Mouse (Mus musculus): ENCODE measurements at regions not wholly inside any gene's neighbourhood (a gene's known extent, or its start where the extent isn't known, plus 50 kb on each side); places are given as distances from the start of the nearest gene placed in this dataset.

- Histone ChIP-seq H3K9me3 (replicated peaks) (no peaks in the 10 kb centered on the region), H3K36me3 (no peaks in the 10 kb centered on the region), H3K4me1 (peaks cover 34% of the 10 kb centered on the region)
These were observed 72.7 kb upstream of the Calm2 start for GRCm38 (mm10) chr17:87519454-87519853.

DNA sequence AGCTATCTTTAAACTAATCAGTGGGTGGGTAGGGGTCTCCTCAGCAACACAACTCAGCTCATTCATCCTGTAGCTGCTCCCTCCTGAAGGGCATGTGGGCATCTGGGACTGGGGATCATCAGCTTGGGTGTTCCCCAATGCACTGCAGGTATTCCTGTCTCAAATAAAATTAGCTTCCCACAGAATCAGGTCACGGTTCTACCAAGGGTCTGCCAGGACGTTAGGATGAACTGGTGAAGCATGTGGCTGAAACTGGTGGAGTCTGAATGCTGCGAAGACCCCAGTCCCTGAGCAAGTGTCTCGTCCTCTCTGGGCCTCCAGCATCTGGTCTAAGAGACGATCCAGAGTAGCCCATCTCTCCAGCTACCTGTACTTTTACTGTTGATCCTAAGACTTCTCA lies 74.1 kb upstream of the Calm2 start:
- Histone ChIP-seq H3K27me3 (ENCODE audit: low read depth, poor library complexity, severe bottlenecking) (peaks cover 22% of the 10 kb centered on the region), H3K27ac (no peak overlapping the region), H3K9me3 (replicated peaks) (no peaks in the 10 kb centered on the region), H3K36me3 (no peaks in the 10 kb centered on the region), H3K4me1 (peaks cover 29% of the 10 kb centered on the region), H3K4me3 (no peak overlapping the region)
- DNase-seq (ENCODE audit: low spot score) = no peak
- 85% methylated on average over 5 of the region's 5 CpGs for WGBS

More at GRCm38 (mm10) chr17:87519454-87519853, 72.7 kb upstream of the Calm2 start:
- no peak for DNase-seq (ENCODE audit: low spot score)
- Histone ChIP-seq H3K27ac (no peak overlapping the region), H3K27me3 (ENCODE audit: low read depth, poor library complexity, severe bottlenecking) (peaks cover 22% of the 10 kb centered on the region), H3K4me3 (no peak overlapping the region)
- WGBS = 92% methylated on average over 9 of the region's 9 CpGs

DNA sequence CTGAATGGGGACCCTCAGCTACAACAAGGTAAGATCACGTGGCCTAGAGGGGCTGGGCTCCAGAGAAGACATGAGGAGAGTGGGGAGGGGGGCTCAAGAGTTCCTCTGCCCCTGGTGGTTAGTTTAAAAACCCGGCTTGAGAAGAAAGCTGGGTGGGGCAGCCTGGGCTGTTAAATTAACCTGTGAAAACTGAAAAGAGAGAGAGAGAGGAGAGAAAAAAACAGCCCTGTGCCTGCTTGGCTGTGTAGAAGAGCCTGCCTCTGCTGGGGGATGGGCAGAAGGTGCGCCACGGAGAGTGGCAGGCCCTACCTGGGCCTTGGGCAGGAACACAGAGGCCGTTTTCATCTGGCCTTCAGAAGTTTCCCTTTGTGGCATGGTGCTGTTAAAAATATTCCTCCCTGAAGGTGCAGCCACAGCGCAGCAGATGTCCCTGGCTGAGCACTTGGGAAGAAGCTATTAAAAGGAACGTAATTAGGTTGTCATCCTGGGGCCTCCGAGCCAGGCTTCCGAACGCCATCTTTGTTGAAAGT lies 75.0 kb upstream of the Calm2 start:
- no peak for DNase-seq (ENCODE audit: low spot score)
- peak overlapping the region; percentile 62 for H3K27ac ChIP-seq
- no peaks in the 10 kb centered on the region for H3K36me3 ChIP-seq
- H3K27me3 ChIP-seq (ENCODE audit: low read depth, poor library complexity, severe bottlenecking) = peaks cover 22% of the 10 kb centered on the region
- WGBS = 27% methylated on average over 10 of the region's 10 CpGs
- no peaks in the 10 kb centered on the region for H3K9me3 ChIP-seq (replicated peaks)
- H3K4me1 ChIP-seq = peaks cover 29% of the 10 kb centered on the region
- no peak overlapping the region for H3K4me3 ChIP-seq

DNA sequence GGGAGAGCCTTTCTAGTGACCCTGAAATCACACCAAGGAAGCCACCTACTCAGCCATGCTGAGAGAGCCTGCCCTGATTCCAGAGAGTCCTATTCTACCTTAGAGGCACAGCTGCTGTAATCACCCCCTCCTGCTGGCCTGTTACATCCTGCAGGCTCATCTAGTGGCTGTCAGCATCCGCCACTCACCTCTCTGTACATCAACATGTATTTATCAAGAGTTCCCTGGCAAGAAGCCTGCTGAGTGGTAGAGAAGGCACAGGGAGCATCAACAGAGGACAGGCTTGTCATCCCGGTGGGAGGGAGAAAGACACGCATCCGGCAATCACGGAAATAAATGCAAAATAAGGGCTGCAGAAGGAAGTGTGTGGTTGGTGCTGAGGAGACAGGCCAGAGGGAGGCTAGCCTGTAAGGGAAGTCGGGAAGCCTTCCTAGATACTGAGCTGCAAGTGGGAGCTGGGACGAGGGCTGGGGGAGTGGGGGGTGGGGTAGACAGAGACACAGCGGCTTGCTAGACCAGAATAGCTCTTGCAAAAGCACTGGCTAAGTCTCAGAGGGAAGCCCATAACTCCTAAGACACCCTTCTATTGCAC lies 75.9 kb upstream of the Calm2 start:
- DNase-seq (ENCODE audit: low spot score) = no peak
- Histone ChIP-seq H3K9me3 (replicated peaks) (no peaks in the 10 kb centered on the region), H3K27ac (peak overlapping the region; percentile 39; the same call in 1 of the 2 replicates), H3K27me3 (ENCODE audit: low read depth, poor library complexity, severe bottlenecking) (peaks cover 22% of the 10 kb centered on the region), H3K4me1 (peaks cover 25% of the 10 kb centered on the region), H3K4me3 (no peak overlapping the region), H3K36me3 (no peaks in the 10 kb centered on the region)
- WGBS = 19% methylated on average over 8 of the region's 8 CpGs

- Histone ChIP-seq H3K4me3 (no peak overlapping the region), H3K27me3 (ENCODE audit: low read depth, poor library complexity, severe bottlenecking) (peaks cover 22% of the 10 kb centered on the region), H3K4me1 (peaks cover 23% of the 10 kb centered on the region), H3K9me3 (replicated peaks) (no peaks in the 10 kb centered on the region), H3K36me3 (no peaks in the 10 kb centered on the region), H3K27ac (no peak overlapping the region)
- no peak for DNase-seq (ENCODE audit: low spot score)
- 59% methylated on average over 8 of the region's 10 CpGs for WGBS
These were observed 76.9 kb upstream of the Calm2 start for GRCm38 (mm10) chr17:87523643-87524042.

- Histone ChIP-seq H3K9me3 (replicated peaks) (no peaks in the 10 kb centered on the region), H3K36me3 (no peaks in the 10 kb centered on the region), H3K27ac (no peak overlapping the region), H3K27me3 (ENCODE audit: low read depth, poor library complexity, severe bottlenecking) (peaks cover 23% of the 10 kb centered on the region), H3K4me3 (no peak overlapping the region), H3K4me1 (peaks cover 36% of the 10 kb centered on the region)
- WGBS = 90% methylated on average over 7 of the region's 7 CpGs
- no peak for DNase-seq (ENCODE audit: low spot score)
These were observed 80.4 kb upstream of the Calm2 start for GRCm38 (mm10) chr17:87527174-87527573.

DNA sequence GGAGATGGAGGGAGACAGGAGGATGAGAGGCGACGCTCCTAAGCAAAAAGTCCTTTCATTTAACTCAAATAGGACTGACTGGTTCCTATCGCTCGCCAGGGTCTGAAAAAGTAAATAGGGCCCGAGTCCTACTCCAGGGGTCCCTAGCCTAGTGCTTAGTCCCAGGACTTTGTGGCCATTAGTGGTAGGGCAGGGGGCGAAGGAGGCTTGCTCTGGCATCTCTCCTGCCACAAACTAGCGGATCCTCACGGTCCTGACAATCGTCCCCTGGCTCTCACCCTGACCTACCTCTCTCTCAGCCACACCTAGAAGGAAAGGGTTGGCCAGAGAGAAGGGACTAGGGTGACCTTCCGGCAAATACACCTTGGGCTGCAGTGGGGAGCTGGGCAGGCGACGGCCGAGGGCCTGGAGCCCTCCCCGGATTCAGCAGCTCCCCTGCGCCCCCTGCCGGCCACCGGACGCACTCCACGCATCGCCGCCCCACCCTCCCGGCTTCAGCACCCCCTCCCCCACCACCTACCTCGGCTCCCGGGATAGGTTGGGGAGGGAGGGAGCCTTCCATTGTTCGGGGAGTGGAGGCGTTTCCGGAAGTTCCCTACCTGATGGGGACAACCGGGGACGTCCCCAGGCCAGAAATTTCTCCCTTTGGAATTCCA lies 83.6 kb upstream of the Calm2 start:
- DNase-seq (ENCODE audit: low spot score) = peak; percentile 98
- Histone ChIP-seq H3K27me3 (ENCODE audit: low read depth, poor library complexity, severe bottlenecking) (peaks cover 10% of the 10 kb centered on the region; the same call in 1 of the 2 replicates), H3K36me3 (no peaks in the 10 kb centered on the region), H3K4me1 (peaks cover 32% of the 10 kb centered on the region), H3K4me3 (peak overlapping the region; percentile 55), H3K9me3 (replicated peaks) (no peaks in the 10 kb centered on the region), H3K27ac (peak overlapping the region; percentile 51)
- 12% methylated on average over 29 of the region's 29 CpGs for WGBS

DNA sequence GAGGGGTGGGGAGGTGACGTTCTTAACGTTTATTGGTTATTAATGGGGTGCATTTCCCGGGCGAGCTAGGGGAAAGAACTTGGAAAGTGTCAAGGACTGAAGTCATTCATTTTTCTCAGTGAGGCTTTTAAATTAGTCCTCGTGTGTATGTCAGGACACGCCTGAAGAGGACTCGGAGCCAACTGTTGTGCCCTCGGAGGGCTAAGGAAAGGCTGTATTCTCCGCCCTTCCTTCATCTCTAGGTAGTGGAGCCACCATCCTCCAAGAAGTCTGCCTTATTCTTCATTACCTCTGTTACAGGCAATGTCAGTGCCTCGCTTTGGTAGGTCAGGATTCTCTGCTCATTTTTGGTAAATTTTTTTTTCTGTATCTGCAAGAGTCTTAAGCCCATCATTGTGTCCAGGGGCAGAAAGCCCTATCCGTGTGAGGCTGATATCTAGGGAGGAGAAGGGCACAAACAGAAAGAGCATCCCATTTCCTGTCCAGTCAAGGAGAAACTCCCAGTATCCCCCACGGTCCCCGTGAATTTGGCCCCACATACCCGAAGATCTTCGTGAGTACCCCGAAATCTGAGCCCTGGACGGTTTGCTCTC lies 84.2 kb upstream of the Calm2 start:
- DNase-seq (ENCODE audit: low spot score) = peak; percentile 46
- Histone ChIP-seq H3K4me1 (peaks cover 32% of the 10 kb centered on the region), H3K36me3 (no peaks in the 10 kb centered on the region), H3K4me3 (peak overlapping the region; percentile 55), H3K27me3 (ENCODE audit: low read depth, poor library complexity, severe bottlenecking) (peaks cover 10% of the 10 kb centered on the region; the same call in 1 of the 2 replicates), H3K9me3 (replicated peaks) (no peaks in the 10 kb centered on the region), H3K27ac (peak overlapping the region; percentile 51)
- WGBS = 3% methylated on average over 17 of the region's 17 CpGs

- Histone ChIP-seq H3K4me3 (peak overlapping the region; percentile 55), H3K36me3 (no peaks in the 10 kb centered on the region), H3K9me3 (replicated peaks) (no peaks in the 10 kb centered on the region), H3K27ac (peak overlapping the region; percentile 51), H3K27me3 (ENCODE audit: low read depth, poor library complexity, severe bottlenecking) (peaks cover 10% of the 10 kb centered on the region; the same call in 1 of the 2 replicates), H3K4me1 (peaks cover 35% of the 10 kb centered on the region)
- 4% methylated on average over 21 of the region's 21 CpGs for WGBS
- peak; percentile 54 for DNase-seq (ENCODE audit: low spot score)
These were observed 84.8 kb upstream of the Calm2 start for GRCm38 (mm10) chr17:87531411-87532157.

GRCm38 (mm10) chr17:87532158-87532545 lies 85.4 kb upstream of the Calm2 start:
- H3K4me3 ChIP-seq = peak overlapping the region; percentile 55
- DNase-seq (ENCODE audit: low spot score) = no peak
- 19% methylated on average over 9 of the region's 9 CpGs for WGBS
- H3K27ac ChIP-seq = peak overlapping the region; percentile 51
- H3K27me3 ChIP-seq (ENCODE audit: low read depth, poor library complexity, severe bottlenecking) = peaks cover 10% of the 10 kb centered on the region; the same call in 1 of the 2 replicates
- H3K9me3 ChIP-seq (replicated peaks) = no peaks in the 10 kb centered on the region
- peaks cover 35% of the 10 kb centered on the region for H3K4me1 ChIP-seq
- H3K36me3 ChIP-seq = no peaks in the 10 kb centered on the region

GRCm38 (mm10) chr17:87532762-87533161 lies 86.0 kb upstream of the Calm2 start:
- H3K9me3 ChIP-seq (replicated peaks) = no peaks in the 10 kb centered on the region
- 24% methylated on average over 6 of the region's 6 CpGs for WGBS
- H3K4me3 ChIP-seq = peak overlapping the region; percentile 55
- peaks cover 35% of the 10 kb centered on the region for H3K4me1 ChIP-seq
- H3K27me3 ChIP-seq (ENCODE audit: low read depth, poor library complexity, severe bottlenecking) = peaks cover 10% of the 10 kb centered on the region; the same call in 1 of the 2 replicates
- H3K36me3 ChIP-seq = no peaks in the 10 kb centered on the region
- no peak for DNase-seq (ENCODE audit: low spot score)
- H3K27ac ChIP-seq = no peak overlapping the region

- WGBS = 78% methylated on average over 6 of the region's 6 CpGs
- no peak for DNase-seq (ENCODE audit: low spot score)
- Histone ChIP-seq H3K27ac (peak overlapping the region; percentile 27; the same call in 1 of the 2 replicates), H3K4me1 (peaks cover 16% of the 10 kb centered on the region), H3K9me3 (replicated peaks) (no peaks in the 10 kb centered on the region), H3K27me3 (ENCODE audit: low read depth, poor library complexity, severe bottlenecking) (no peaks in the 10 kb centered on the region), H3K36me3 (no peaks in the 10 kb centered on the region), H3K4me3 (no peak overlapping the region)
These were observed 86.2 kb upstream of the Epcam start for GRCm38 (mm10) chr17:87549568-87549967.

All from limb, embryonic 10.5 days (tissue).